Mouse (Mus musculus) heart, embryonic 16.5 days (tissue): ENCODE data around the gene Ptpn23. TPM values are rescaled to one million over a fixed set of nuclear protein-coding genes. Genes with fewer than 3 reads are reported as not detected.

Source experiments
- ATAC-seq: fragments of 200-750 bp; cut with Nextera tagmentation; replicated peaks from 2 replicates; pipeline ENCODE4 v1.8.0; 2017; ENCODE audit warnings: moderate number of reproducible peaks; ENCODE audit not compliant: insufficient read depth, low FRiP score; ENCODE audit errors: extremely low read depth
- H3K27ac ChIP-seq: fragments of 300-500 bp; sonication (generic); 2 replicates; pipeline ENCODE4 v1.5.1; 2014; ENCODE audit warnings: mild to moderate bottlenecking, low read length, control low read depth, moderate library complexity
- H3K27me3 ChIP-seq: fragments of 300-500 bp; sonication (generic); 2 replicates; pipeline ENCODE4 v1.6.1; 2014; ENCODE audit warnings: low read length, mixed read lengths; ENCODE audit not compliant: control insufficient read depth, insufficient read depth
- H3K36me3 ChIP-seq: fragments of 300-500 bp; sonication (generic); 2 replicates; pipeline ENCODE4 v1.6.1; 2014; ENCODE audit not compliant: control insufficient read depth, insufficient read depth
- H3K4me1 ChIP-seq: fragments of 300-500 bp; sonication (generic); 2 replicates; pipeline ENCODE4 v1.6.1; 2014; ENCODE audit warnings: low read length, mixed read lengths; ENCODE audit not compliant: control insufficient read depth, insufficient read depth
- H3K4me2 ChIP-seq: fragments of 300-500 bp; sonication (generic); 2 replicates; pipeline ENCODE4 v1.6.1; 2014; ENCODE audit warnings: low read depth, mild to moderate bottlenecking, control low read depth, low read length
- H3K4me3 ChIP-seq: fragments of 300-500 bp; sonication (generic); 2 replicates; pipeline ENCODE4 v1.5.1; 2014; ENCODE audit warnings: mild to moderate bottlenecking, control low read depth, low read length
- H3K9ac ChIP-seq: fragments of 300-500 bp; sonication (generic); 2 replicates; pipeline ENCODE4 v1.6.1; 2014; ENCODE audit warnings: low read length, control low read depth
- H3K9me3 ChIP-seq: fragments of 300-500 bp; sonication (generic); replicated peaks from 2 replicates; pipeline ENCODE4 v1.6.1; 2016; ENCODE audit warnings: low read length; ENCODE audit not compliant: control insufficient read depth
- WGBS: fragments of 180-500 bp; shearing (Covaris S2); extraction: QIAGEN DNeasy Blood & Tissue Kit; methylation state at CpG from one replicate; pipeline ENCODE4 v1.1.7; 2014; 5-methylcytosine and 5-hydroxymethylcytosine counted together
- polyA plus RNA-seq: library from polyadenylated mRNA; unstranded; fragments of >200 nt; fragmentation: Nextera tagmentation; extraction: Ambion mirVana; gene quantifications from 2 replicates; pipeline ENCODE4 v1.2.1, GENCODE M21; 2015

Ptpn23 gene
- 11.3 and 12.0 TPM in 2 replicates for polyA plus RNA-seq

GRCm38 (mm10) chr9:110408099-110408773 is at the start of gene Ptpn23:
TSS of gene Ptpn23 (minus strand) at chr9:110408213.
- Histone ChIP-seq H3K4me2 (peak within 1 kb of the TSS; percentile 83), H3K4me3 (peak within 1 kb of the TSS; percentile 64), H3K9me3 (no peaks in the 10 kb centered on the region), H3K27me3 (no peaks in the 10 kb centered on the region), H3K4me1 (peaks cover 9% of the 10 kb centered on the region), H3K9ac (peak within 1 kb of the TSS; percentile 92), H3K36me3 (no peaks in the 10 kb centered on the region), H3K27ac (peak within 1 kb of the TSS; percentile 87)
- WGBS = 1% methylated on average over 39 of the region's 39 CpGs
- peak; percentile 95 for ATAC-seq

- Histone ChIP-seq H3K27ac (no peak overlapping the region), H3K4me2 (no peak overlapping the region), H3K4me1 (no peaks in the 10 kb centered on the region), H3K4me3 (no peak overlapping the region), H3K9me3 (no peaks in the 10 kb centered on the region), H3K9ac (no peak overlapping the region), H3K27me3 (no peaks in the 10 kb centered on the region), H3K36me3 (peaks cover 10% of the 10 kb centered on the region)
- WGBS = 59% methylated on average over 3 of the region's 3 CpGs
- ATAC-seq = no peak
These were observed 44.5 kb upstream of the Ptpn23 start for GRCm38 (mm10) chr9:110452523-110452922.

DNA sequence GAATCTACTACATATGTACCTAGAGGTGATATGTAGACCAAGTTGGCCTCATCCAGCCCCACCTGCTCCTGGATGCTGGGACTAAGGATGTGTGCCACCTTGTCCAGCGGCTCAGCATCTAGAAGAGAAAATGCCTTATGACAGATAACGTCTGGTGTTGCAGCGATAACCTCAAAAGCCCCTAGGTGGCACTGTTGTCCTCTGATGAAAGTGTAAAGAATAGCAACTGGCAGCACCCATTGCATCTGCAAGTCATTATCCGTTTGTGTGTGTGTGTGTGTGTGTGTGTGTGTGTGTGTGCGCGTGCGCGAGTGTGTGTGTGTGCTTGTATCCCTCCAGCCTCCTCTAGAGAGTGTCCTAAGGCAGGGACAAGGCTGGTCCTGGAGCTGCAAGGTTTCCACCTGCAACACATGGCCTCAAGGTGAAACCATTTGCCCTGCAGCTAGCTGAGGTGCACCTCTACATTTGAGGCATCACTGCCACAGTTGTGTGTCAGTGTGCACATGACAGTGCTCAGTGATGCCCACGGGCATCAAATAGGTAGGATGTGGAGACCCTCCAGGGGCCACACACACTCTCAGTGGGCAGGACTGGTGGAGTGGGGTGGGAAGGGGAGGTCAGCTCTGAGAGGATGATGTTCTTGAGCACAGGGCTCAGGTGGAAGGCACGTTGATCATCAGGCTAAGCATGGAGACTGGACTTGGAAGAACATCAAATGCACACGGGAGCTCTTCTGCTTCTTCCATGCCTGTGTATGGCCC is 41.0 kb upstream of the Ptpn23 start:
- Histone ChIP-seq H3K27ac (no peak overlapping the region), H3K4me2 (no peak overlapping the region), H3K4me1 (no peaks in the 10 kb centered on the region), H3K27me3 (no peaks in the 10 kb centered on the region), H3K9ac (no peak overlapping the region), H3K9me3 (no peaks in the 10 kb centered on the region), H3K4me3 (no peak overlapping the region), H3K36me3 (peaks cover 10% of the 10 kb centered on the region)
- peak; percentile 60 for ATAC-seq
- 27% methylated on average over 11 of the region's 11 CpGs for WGBS

DNA sequence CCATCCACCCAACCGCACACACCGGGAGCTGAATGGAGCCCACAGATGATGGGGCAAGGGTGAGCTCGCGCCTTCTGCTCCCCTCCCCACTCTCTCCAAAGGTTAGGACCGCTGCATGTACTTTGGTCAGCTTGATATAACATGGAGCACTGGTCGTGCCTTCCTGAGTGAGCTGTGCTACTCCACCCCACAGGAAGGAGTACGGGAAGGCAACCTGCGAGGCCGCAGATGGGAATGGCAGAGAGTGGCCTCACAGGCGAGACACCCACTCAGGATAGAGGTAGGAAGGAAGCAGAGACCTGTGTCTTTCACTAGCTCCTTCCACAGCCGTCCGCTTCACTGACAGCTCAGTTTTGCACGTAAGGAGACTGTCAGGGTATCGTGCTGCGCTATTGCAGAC is 40.3 kb upstream of the Ptpn23 start:
- Histone ChIP-seq H3K4me3 (no peak overlapping the region), H3K36me3 (peaks cover 10% of the 10 kb centered on the region), H3K9me3 (no peaks in the 10 kb centered on the region), H3K4me1 (no peaks in the 10 kb centered on the region), H3K27me3 (no peaks in the 10 kb centered on the region), H3K4me2 (no peak overlapping the region), H3K9ac (no peak overlapping the region), H3K27ac (no peak overlapping the region)
- 74% methylated on average over 15 of the region's 15 CpGs for WGBS
- no peak for ATAC-seq

- Histone ChIP-seq H3K4me2 (no peak overlapping the region), H3K36me3 (peaks cover 8% of the 10 kb centered on the region), H3K27me3 (no peaks in the 10 kb centered on the region), H3K4me3 (no peak overlapping the region), H3K9me3 (no peaks in the 10 kb centered on the region), H3K9ac (no peak overlapping the region), H3K27ac (no peak overlapping the region), H3K4me1 (no peaks in the 10 kb centered on the region)
- no peak for ATAC-seq
- WGBS = 87% methylated on average over 6 of the region's 6 CpGs
These were observed 32.5 kb upstream of the Ptpn23 start for GRCm38 (mm10) chr9:110440559-110440958.

DNA sequence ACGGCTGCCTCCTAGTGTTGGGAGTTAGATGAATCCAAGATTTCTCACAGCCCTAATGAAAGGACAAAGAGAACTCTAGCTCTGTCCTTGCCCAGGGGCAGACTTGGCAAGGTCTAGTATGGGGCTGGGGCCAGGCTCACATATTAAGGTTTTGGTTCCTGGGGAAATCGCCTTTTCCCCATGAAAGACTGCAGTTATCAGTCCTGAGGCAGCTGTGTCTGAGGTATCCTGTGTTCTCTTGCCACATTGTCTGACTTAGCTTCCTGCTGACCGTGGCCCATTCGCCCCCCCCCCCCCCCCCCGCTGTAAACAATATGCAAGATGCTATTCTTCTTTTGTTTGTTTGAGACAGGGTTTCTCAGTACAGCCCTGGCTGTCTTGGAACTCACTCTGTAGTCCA is 32.0 kb upstream of the Ptpn23 start:
- WGBS = 53% methylated on average over 2 of the region's 5 CpGs
- no peak for ATAC-seq
- no peak overlapping the region for H3K9ac ChIP-seq
- H3K27me3 ChIP-seq = no peaks in the 10 kb centered on the region
- no peak overlapping the region for H3K4me2 ChIP-seq
- H3K9me3 ChIP-seq = no peaks in the 10 kb centered on the region
- H3K4me1 ChIP-seq = no peaks in the 10 kb centered on the region
- H3K27ac ChIP-seq = no peak overlapping the region
- H3K36me3 ChIP-seq = peaks cover 10% of the 10 kb centered on the region
- no peak overlapping the region for H3K4me3 ChIP-seq

DNA sequence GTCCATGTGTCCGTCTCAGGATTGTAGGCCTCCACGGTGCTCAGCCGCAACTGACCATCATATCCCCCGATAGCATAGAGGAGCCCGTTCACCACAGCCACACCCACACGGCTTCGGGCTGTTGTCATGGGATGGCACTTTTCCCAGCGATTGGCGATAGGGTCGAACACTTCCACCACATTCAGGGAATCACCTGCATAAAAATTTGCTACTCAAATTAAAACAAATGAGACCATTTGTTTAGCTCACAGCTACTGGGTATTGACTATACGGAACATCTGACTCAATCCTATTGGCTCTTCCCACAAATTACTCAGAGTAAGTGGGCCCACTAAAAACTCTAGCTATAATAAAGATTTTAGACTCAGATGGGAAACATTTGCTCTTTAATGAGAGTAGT is 28.0 kb upstream of the Ptpn23 start:
- H3K27me3 ChIP-seq = no peaks in the 10 kb centered on the region
- H3K9ac ChIP-seq = no peak overlapping the region
- 93% methylated on average over 11 of the region's 11 CpGs for WGBS
- no peak overlapping the region for H3K4me3 ChIP-seq
- ATAC-seq = no peak
- no peaks in the 10 kb centered on the region for H3K9me3 ChIP-seq
- H3K4me2 ChIP-seq = no peak overlapping the region
- H3K36me3 ChIP-seq = peaks cover 5% of the 10 kb centered on the region; the same call in 1 of the 2 replicates
- H3K4me1 ChIP-seq = no peaks in the 10 kb centered on the region
- H3K27ac ChIP-seq = no peak overlapping the region

DNA sequence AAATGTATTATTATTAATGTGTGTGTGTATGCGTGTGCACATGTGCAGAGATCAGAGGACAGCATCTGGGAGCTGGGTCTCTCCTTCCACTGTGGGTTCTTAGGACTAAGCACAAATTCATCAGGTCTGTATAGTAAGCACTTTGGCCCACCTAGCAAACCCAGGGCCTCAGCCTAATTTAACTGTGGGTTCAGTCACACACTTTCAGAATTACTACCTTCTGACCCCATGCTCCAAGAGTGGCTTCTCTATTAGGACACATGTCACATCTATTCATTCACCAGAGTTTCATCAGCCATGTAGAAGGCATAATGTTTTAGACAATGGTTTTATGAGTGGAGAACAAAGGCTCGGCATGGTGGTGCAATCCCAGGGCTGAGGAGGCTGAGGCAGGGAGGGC is 25.0 kb upstream of the Ptpn23 start:
- ATAC-seq = no peak
- Histone ChIP-seq H3K36me3 (peaks cover 5% of the 10 kb centered on the region; the same call in 1 of the 2 replicates), H3K4me2 (no peak overlapping the region), H3K9ac (no peak overlapping the region), H3K27me3 (no peaks in the 10 kb centered on the region), H3K27ac (no peak overlapping the region), H3K9me3 (no peaks in the 10 kb centered on the region), H3K4me1 (no peaks in the 10 kb centered on the region), H3K4me3 (no peak overlapping the region)
- WGBS = 95% methylated on average over 2 of the region's 2 CpGs

DNA sequence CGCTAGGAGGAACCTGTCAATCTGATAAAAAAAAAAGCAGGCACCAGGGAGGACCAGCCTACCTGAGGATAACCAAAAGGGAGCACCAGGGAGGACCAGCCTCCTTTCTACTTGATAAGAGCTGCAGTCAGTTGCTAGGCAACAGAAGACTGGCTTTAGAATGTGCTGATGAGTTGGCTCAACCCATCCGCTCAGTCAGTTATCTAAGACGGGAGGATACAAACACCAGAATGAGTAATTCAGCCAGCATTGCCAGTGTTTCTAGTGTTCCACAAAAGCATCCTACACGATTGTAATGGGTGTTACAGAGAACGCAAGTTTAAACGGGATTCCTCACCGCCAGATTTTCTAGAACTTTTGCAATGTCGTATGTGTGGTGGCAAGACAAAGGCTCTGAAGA is 23.2 kb upstream of the Ptpn23 start:
- WGBS = 69% methylated on average over 8 of the region's 8 CpGs
- no peak overlapping the region for H3K4me2 ChIP-seq
- no peaks in the 10 kb centered on the region for H3K27me3 ChIP-seq
- ATAC-seq = no peak
- H3K9ac ChIP-seq = no peak overlapping the region
- H3K9me3 ChIP-seq = no peaks in the 10 kb centered on the region
- peaks cover 8% of the 10 kb centered on the region; the same call in 1 of the 2 replicates for H3K36me3 ChIP-seq
- H3K4me3 ChIP-seq = no peak overlapping the region
- H3K27ac ChIP-seq = no peak overlapping the region
- H3K4me1 ChIP-seq = no peaks in the 10 kb centered on the region
